Mouse (Mus musculus): ENCODE results near the gene Pnliprp1. TPM values are rescaled to one million over a fixed set of nuclear protein-coding genes. Genes with fewer than 3 reads are reported as not detected.

Gene Pnliprp1
- polyA plus RNA-seq, 1 experiment from 2014 or later, result 8.2 TPM

- Histone ChIP-seq H3K27ac (no peak overlapping the region), H3K9me3 (replicated peaks) (no peaks in the 10 kb centered on the region), H3K4me2 (no peak overlapping the region), H3K4me3 (no peak overlapping the region), H3K36me3 (no peaks in the 10 kb centered on the region), H3K9ac (no peak overlapping the region), H3K27me3 (no peaks in the 10 kb centered on the region), H3K4me1 (replicated peaks) (no peaks in the 10 kb centered on the region)
- ATAC-seq (replicated peaks; ENCODE audit: insufficient number of reproducible peaks, insufficient read depth, low FRiP score, low read depth), result no peak
- WGBS, result 77% methylated on average over 6 of the region's 6 CpGs
Measured at GRCm38 (mm10) chr19:58741036-58741435, 12.3 kb downstream of the Pnliprp1 start.

GRCm38 (mm10) chr19:58742711-58743110 lies 14.0 kb downstream of the Pnliprp1 start:
- Histone ChIP-seq H3K9ac (no peak overlapping the region), H3K36me3 (no peaks in the 10 kb centered on the region), H3K4me3 (no peak overlapping the region), H3K4me1 (replicated peaks) (no peaks in the 10 kb centered on the region), H3K27ac (no peak overlapping the region), H3K27me3 (no peaks in the 10 kb centered on the region), H3K4me2 (no peak overlapping the region), H3K9me3 (replicated peaks) (no peaks in the 10 kb centered on the region)
- ATAC-seq (replicated peaks; ENCODE audit: insufficient number of reproducible peaks, insufficient read depth, low FRiP score, low read depth), result no peak
- WGBS, result 80% methylated on average over 4 of the region's 4 CpGs

GRCm38 (mm10) chr19:58743736-58744135 lies 15.0 kb downstream of the Pnliprp1 start:
- Histone ChIP-seq H3K9me3 (replicated peaks) (no peaks in the 10 kb centered on the region), H3K27ac (no peak overlapping the region), H3K27me3 (no peaks in the 10 kb centered on the region), H3K4me2 (no peak overlapping the region), H3K4me1 (replicated peaks) (no peaks in the 10 kb centered on the region), H3K36me3 (no peaks in the 10 kb centered on the region), H3K4me3 (no peak overlapping the region), H3K9ac (no peak overlapping the region)
- ATAC-seq (replicated peaks; ENCODE audit: insufficient number of reproducible peaks, insufficient read depth, low FRiP score, low read depth), result no peak
- WGBS, result 64% methylated on average over 4 of the region's 4 CpGs

- Histone ChIP-seq H3K4me2 (no peak overlapping the region), H3K4me1 (replicated peaks) (no peaks in the 10 kb centered on the region), H3K9me3 (replicated peaks) (no peaks in the 10 kb centered on the region), H3K27ac (no peak overlapping the region), H3K4me3 (no peak overlapping the region), H3K9ac (no peak overlapping the region), H3K36me3 (no peaks in the 10 kb centered on the region), H3K27me3 (no peaks in the 10 kb centered on the region)
- WGBS, result 80% methylated on average over 9 of the region's 9 CpGs
- no peak for ATAC-seq (replicated peaks; ENCODE audit: insufficient number of reproducible peaks, insufficient read depth, low FRiP score, low read depth)
Measured at GRCm38 (mm10) chr19:58747498-58748000, 18.9 kb downstream of the Pnliprp1 start.

GRCm38 (mm10) chr19:58750822-58751221 lies 22.1 kb downstream of the Pnliprp1 start:
- no peak for ATAC-seq (replicated peaks; ENCODE audit: insufficient number of reproducible peaks, insufficient read depth, low FRiP score, low read depth)
- WGBS, result 69% methylated on average over 2 of the region's 2 CpGs
- H3K4me1 ChIP-seq (replicated peaks), result no peaks in the 10 kb centered on the region

GRCm38 (mm10) chr19:58751504-58751903 lies 22.8 kb downstream of the Pnliprp1 start:
- Histone ChIP-seq H3K4me1 (replicated peaks) (no peaks in the 10 kb centered on the region), H3K27ac (no peak overlapping the region), H3K4me2 (no peak overlapping the region), H3K9ac (no peak overlapping the region), H3K4me3 (no peak overlapping the region), H3K36me3 (no peaks in the 10 kb centered on the region), H3K9me3 (replicated peaks) (no peaks in the 10 kb centered on the region; the same call in 1 of the 2 replicates), H3K27me3 (no peaks in the 10 kb centered on the region)
- WGBS, result 65% methylated on average over 2 of the region's 2 CpGs
- no peak for ATAC-seq (replicated peaks; ENCODE audit: insufficient number of reproducible peaks, insufficient read depth, low FRiP score, low read depth)

More at GRCm38 (mm10) chr19:58750822-58751221, 22.1 kb downstream of the Pnliprp1 start:
- H3K27ac ChIP-seq, result no peak overlapping the region
- H3K9ac ChIP-seq, result no peak overlapping the region
- H3K4me2 ChIP-seq, result no peak overlapping the region
- H3K4me3 ChIP-seq, result no peak overlapping the region
- H3K9me3 ChIP-seq (replicated peaks), result no peaks in the 10 kb centered on the region; the same call in 1 of the 2 replicates
- H3K36me3 ChIP-seq, result no peaks in the 10 kb centered on the region
- H3K27me3 ChIP-seq, result no peaks in the 10 kb centered on the region

GRCm38 (mm10) chr19:58758871-58759270 lies 30.2 kb downstream of the Pnliprp1 start:
- Histone ChIP-seq H3K36me3 (no peaks in the 10 kb centered on the region), H3K4me3 (no peak overlapping the region), H3K27ac (no peak overlapping the region), H3K9ac (no peak overlapping the region), H3K4me2 (no peak overlapping the region), H3K4me1 (replicated peaks) (0 out of 2 replicates have a peak, but pooled peaks cover 3% of the 10 kb centered on the region), H3K9me3 (replicated peaks) (no peaks in the 10 kb centered on the region; the same call in 1 of the 2 replicates), H3K27me3 (0 out of 2 replicates have a peak, but pooled peaks cover 5% of the 10 kb centered on the region)
- ATAC-seq (replicated peaks; ENCODE audit: insufficient number of reproducible peaks, insufficient read depth, low FRiP score, low read depth), result no peak
- 82% methylated on average over 4 of the region's 4 CpGs for WGBS

- Histone ChIP-seq H3K9ac (no peak within 1 kb of the TSS), H3K36me3 (no peaks in the 10 kb centered on the region), H3K4me3 (no peak within 1 kb of the TSS), H3K4me2 (no peak within 1 kb of the TSS), H3K27me3 (0 out of 2 replicates have a peak, but pooled peaks cover 5% of the 10 kb centered on the region), H3K4me1 (replicated peaks) (0 out of 2 replicates have a peak, but pooled peaks cover 3% of the 10 kb centered on the region), H3K9me3 (replicated peaks) (no peaks in the 10 kb centered on the region; the same call in 1 of the 2 replicates), H3K27ac (no peak within 1 kb of the TSS)
- 64% methylated on average over 9 of the region's 9 CpGs for WGBS
- ATAC-seq (replicated peaks; ENCODE audit: insufficient number of reproducible peaks, insufficient read depth, low FRiP score, low read depth), result no peak
Measured at GRCm38 (mm10) chr19:58759423-58759822, 30.7 kb downstream of the Pnliprp1 start, which contains the start of gene Pnliprp2. TSS of gene Pnliprp2 (plus strand) at chr19:58759719.

GRCm38 (mm10) chr19:58762316-58762715 lies 33.6 kb downstream of the Pnliprp1 start:
- Histone ChIP-seq H3K4me1 (replicated peaks) (0 out of 2 replicates have a peak, but pooled peaks cover 3% of the 10 kb centered on the region), H3K27ac (no peak overlapping the region), H3K27me3 (0 out of 2 replicates have a peak, but pooled peaks cover 5% of the 10 kb centered on the region), H3K9me3 (replicated peaks) (no peaks in the 10 kb centered on the region), H3K9ac (no peak overlapping the region), H3K4me3 (no peak overlapping the region), H3K36me3 (no peaks in the 10 kb centered on the region), H3K4me2 (no peak overlapping the region)
- WGBS, result 30% methylated on average over 6 of the region's 6 CpGs
- no peak for ATAC-seq (replicated peaks; ENCODE audit: insufficient number of reproducible peaks, insufficient read depth, low FRiP score, low read depth)

- Histone ChIP-seq H3K27me3 (0 out of 2 replicates have a peak, but pooled peaks cover 5% of the 10 kb centered on the region), H3K4me1 (replicated peaks) (0 out of 2 replicates have a peak, but pooled peaks cover 3% of the 10 kb centered on the region), H3K4me3 (no peak overlapping the region), H3K9ac (no peak overlapping the region), H3K4me2 (no peak overlapping the region), H3K9me3 (replicated peaks) (no peaks in the 10 kb centered on the region), H3K27ac (no peak overlapping the region), H3K36me3 (no peaks in the 10 kb centered on the region)
- WGBS, result 9% methylated on average over 12 of the region's 12 CpGs
- ATAC-seq (replicated peaks; ENCODE audit: insufficient number of reproducible peaks, insufficient read depth, low FRiP score, low read depth), result no peak
Measured at GRCm38 (mm10) chr19:58762848-58763541, 34.3 kb downstream of the Pnliprp1 start.

- no peak for ATAC-seq (replicated peaks; ENCODE audit: insufficient number of reproducible peaks, insufficient read depth, low FRiP score, low read depth)
- Histone ChIP-seq H3K4me2 (no peak overlapping the region), H3K4me3 (no peak overlapping the region), H3K9me3 (replicated peaks) (no peaks in the 10 kb centered on the region), H3K4me1 (replicated peaks) (0 out of 2 replicates have a peak, but pooled peaks cover 3% of the 10 kb centered on the region), H3K9ac (no peak overlapping the region), H3K27ac (no peak overlapping the region), H3K36me3 (no peaks in the 10 kb centered on the region), H3K27me3 (peaks cover 5% of the 10 kb centered on the region; the same call in 1 of the 2 replicates)
- 94% methylated on average over 6 of the region's 6 CpGs for WGBS
Measured at GRCm38 (mm10) chr19:58767329-58767728, 38.6 kb downstream of the Pnliprp1 start.
